Mouse (Mus musculus): ENCODE measurements around the gene Gm7247.

GRCm38 (mm10) chr14:51382805-51383204 is 21.2 kb downstream of the Gm7247 start:
- no peak for TF ChIP-seq GATA1 (IDR thresholded peaks at IDR 0.05; ENCODE audit: borderline replicate concordance, low read length)
- no peak for TF ChIP-seq FLI1 (IDR thresholded peaks at IDR 0.05; ENCODE audit: low read length)
